Mouse (Mus musculus) midbrain, embryonic 12.5 days (tissue): ENCODE data around the gene Acvr1. TPM values are rescaled to one million over a fixed set of nuclear protein-coding genes. Genes with fewer than 3 reads are reported as not detected.

Experiments used
- ATAC-seq: fragments of 200-750 bp; cut with Nextera tagmentation; 2 replicates; pipeline ENCODE4 v1.8.0; 2017; ENCODE audit warnings: low read depth, moderate TSS enrichment, moderate library complexity; ENCODE audit not compliant: low FRiP score
- H3K27ac ChIP-seq: fragments of 300-500 bp; sonication (generic); replicated peaks from 2 replicates; pipeline ENCODE4 v1.5.1; 2016; ENCODE audit warnings: mild to moderate bottlenecking
- H3K27me3 ChIP-seq: fragments of 300-500 bp; sonication (generic); 2 replicates; pipeline ENCODE4 v1.6.1; 2016; ENCODE audit warnings: mild to moderate bottlenecking
- H3K36me3 ChIP-seq: fragments of 300-500 bp; sonication (generic); 2 replicates; pipeline ENCODE4 v1.6.1; 2016
- H3K4me1 ChIP-seq: fragments of 300-500 bp; sonication (generic); 2 replicates; pipeline ENCODE4 v1.6.1; 2016
- H3K4me2 ChIP-seq: fragments of 300-500 bp; sonication (generic); replicated peaks from 2 replicates; pipeline ENCODE4 v1.6.1; 2016; ENCODE audit warnings: mild to moderate bottlenecking, moderate library complexity
- H3K4me3 ChIP-seq: fragments of 300-500 bp; sonication (generic); 2 replicates; pipeline ENCODE4 v1.5.1; 2016; ENCODE audit warnings: mild to moderate bottlenecking
- H3K9ac ChIP-seq: fragments of 300-500 bp; sonication (generic); replicated peaks from 2 replicates; pipeline ENCODE4 v1.6.1; 2016; ENCODE audit warnings: mild to moderate bottlenecking, moderate library complexity
- H3K9me3 ChIP-seq: fragments of 300-500 bp; sonication (generic); 2 replicates; pipeline ENCODE4 v1.6.1; 2016; ENCODE audit warnings: mild to moderate bottlenecking
- WGBS: fragments of 180-500 bp; shearing (Covaris S2); methylation state at CpG from one replicate; pipeline ENCODE4 v1.1.7; 2016; 5-methylcytosine and 5-hydroxymethylcytosine counted together
- polyA plus RNA-seq: library from polyadenylated mRNA; unstranded; fragments of >200 nt; fragmentation: Nextera tagmentation; extraction: Ambion mirVana; gene quantifications from 2 replicates; pipeline ENCODE4 v1.2.1, GENCODE M21; 2016

Gene Acvr1
- 3.8 and 4.7 TPM in 2 replicates for polyA plus RNA-seq

DNA sequence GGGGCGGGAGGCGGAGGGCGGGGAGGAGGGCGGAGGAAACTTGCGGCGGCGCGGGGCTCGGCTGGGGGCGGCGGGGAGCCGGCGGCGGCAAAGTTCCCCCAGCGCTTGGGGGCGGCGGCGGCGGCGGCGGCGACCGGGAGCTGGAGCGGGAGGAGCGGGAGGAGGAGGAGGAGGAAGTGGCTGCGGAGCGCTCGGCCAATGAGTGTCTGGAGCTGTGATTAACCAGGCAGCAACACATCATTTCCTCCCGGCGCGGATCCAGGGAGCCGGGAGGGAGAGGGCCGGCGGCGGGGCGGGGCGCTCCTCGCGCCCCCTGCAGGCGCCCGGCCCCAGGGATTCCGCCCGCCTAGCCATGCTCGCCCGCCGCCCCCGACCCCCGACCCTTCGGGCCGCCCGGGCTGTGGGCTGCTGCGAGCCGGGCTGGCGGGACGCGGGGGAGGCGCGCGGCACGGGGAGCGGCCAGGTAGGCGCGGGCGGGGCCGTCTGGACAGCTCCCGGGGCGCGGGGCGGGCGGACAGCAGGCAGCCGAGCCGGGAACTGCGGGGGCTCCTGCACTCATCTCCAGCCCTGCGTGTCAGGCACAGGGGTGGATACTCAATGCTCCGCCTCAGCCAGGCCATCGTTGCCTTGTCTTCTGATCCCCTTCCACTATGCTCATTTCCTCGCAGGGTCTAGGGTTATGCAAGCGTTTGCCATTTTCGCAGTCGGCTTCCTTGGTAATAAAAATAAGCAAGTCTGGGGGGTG, at the start of gene Acvr1, which contains the start of gene Upp2:
Gene Acvr1 (minus strand): TSS at position 92 of the 745 bp plus-strand sequence.
Gene Upp2 (plus strand): TSS at position 233 of the 745 bp plus-strand sequence.
- peak within 1 kb of the TSS; percentile 90 for H3K4me3 ChIP-seq
- H3K9ac ChIP-seq, result peak within 1 kb of the TSS; percentile 93
- no peaks in the 10 kb centered on the region for H3K27me3 ChIP-seq
- ATAC-seq, result peak; percentile 96
- peak within 1 kb of the TSS; percentile 69 for H3K4me2 ChIP-seq
- WGBS, result 1% methylated on average over 20 of the region's 80 CpGs
- H3K27ac ChIP-seq, result peak within 1 kb of the TSS; percentile 97
- H3K9me3 ChIP-seq, result no peaks in the 10 kb centered on the region
- H3K36me3 ChIP-seq, result no peaks in the 10 kb centered on the region
- peaks cover 39% of the 10 kb centered on the region for H3K4me1 ChIP-seq

DNA sequence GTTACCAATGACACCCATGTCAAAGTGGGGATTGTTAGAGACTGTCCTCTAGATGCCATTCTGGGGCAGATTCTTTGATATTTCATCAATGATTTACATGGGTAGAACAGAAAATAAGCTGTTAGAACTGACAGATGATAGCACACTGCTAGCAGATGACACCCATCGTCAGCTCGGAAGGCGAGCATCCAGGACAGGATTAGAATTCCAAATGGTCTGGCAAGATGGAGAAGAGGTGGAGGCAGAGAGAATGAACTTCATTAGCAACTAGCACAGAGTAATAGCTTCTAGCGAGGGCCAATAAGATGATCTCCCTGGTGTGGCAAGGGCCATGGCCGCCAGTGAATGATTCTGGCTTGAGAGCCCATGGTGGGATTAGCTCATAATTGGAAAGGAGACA, 48.8 kb upstream of the Acvr1 start:
- WGBS, result 93% methylated on average over 5 of the region's 5 CpGs
- H3K9me3 ChIP-seq, result no peaks in the 10 kb centered on the region
- H3K9ac ChIP-seq, result no peak overlapping the region
- H3K36me3 ChIP-seq, result no peaks in the 10 kb centered on the region
- no peak overlapping the region for H3K4me3 ChIP-seq
- no peaks in the 10 kb centered on the region for H3K4me1 ChIP-seq
- no peak for ATAC-seq
- H3K27me3 ChIP-seq, result no peaks in the 10 kb centered on the region
- no peak overlapping the region for H3K4me2 ChIP-seq
- no peak overlapping the region for H3K27ac ChIP-seq

DNA sequence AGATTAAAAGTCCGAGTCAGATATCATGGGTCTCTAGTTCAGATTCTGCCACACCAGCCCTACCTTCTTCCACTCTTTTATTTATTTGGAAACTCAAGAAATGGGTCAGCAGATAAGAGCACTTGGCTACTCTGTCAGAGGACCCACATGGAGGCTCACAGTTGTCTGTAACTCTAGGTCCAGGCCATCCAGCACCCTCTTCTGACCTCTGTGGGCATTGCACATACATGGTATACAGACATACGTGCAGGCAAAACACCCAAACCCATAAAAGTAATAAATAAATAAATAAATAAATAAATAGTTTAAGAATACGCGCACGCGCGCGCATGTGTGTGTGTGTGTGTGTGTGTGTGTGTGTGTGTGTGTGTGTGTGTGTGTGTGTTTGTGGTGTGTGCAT, 47.9 kb upstream of the Acvr1 start:
- H3K9me3 ChIP-seq, result no peaks in the 10 kb centered on the region
- WGBS, result 93% methylated on average over 8 of the region's 8 CpGs
- H3K36me3 ChIP-seq, result no peaks in the 10 kb centered on the region
- no peaks in the 10 kb centered on the region for H3K4me1 ChIP-seq
- no peak for ATAC-seq
- no peaks in the 10 kb centered on the region for H3K27me3 ChIP-seq
- no peak overlapping the region for H3K27ac ChIP-seq
- H3K9ac ChIP-seq, result no peak overlapping the region
- no peak overlapping the region for H3K4me3 ChIP-seq
- no peak overlapping the region for H3K4me2 ChIP-seq

DNA sequence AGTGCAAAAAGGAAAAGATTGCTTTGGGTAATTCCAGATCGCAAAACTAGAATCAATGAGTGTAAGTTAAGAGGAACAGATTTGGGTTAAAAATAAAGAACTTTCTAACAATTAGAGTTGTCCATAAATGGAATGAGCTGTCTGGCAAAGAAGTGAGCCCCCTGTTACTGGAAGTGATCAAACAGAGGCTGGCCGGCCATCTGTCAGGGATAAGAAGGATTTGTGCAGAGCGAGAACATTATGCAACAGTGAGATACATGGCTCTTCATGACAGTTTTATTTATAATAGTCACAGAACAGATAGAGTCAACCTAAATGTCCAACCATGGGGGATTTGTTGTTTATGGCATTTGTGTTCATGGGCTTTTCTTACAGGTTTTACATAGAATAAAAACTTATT, 46.8 kb upstream of the Acvr1 start:
- H3K4me3 ChIP-seq, result no peak overlapping the region
- H3K9me3 ChIP-seq, result no peaks in the 10 kb centered on the region
- H3K4me2 ChIP-seq, result no peak overlapping the region
- no peak overlapping the region for H3K9ac ChIP-seq
- WGBS, result 91% methylated on average over 3 of the region's 3 CpGs
- H3K27ac ChIP-seq, result no peak overlapping the region
- H3K27me3 ChIP-seq, result no peaks in the 10 kb centered on the region
- H3K4me1 ChIP-seq, result no peaks in the 10 kb centered on the region
- ATAC-seq, result no peak
- no peaks in the 10 kb centered on the region for H3K36me3 ChIP-seq

DNA sequence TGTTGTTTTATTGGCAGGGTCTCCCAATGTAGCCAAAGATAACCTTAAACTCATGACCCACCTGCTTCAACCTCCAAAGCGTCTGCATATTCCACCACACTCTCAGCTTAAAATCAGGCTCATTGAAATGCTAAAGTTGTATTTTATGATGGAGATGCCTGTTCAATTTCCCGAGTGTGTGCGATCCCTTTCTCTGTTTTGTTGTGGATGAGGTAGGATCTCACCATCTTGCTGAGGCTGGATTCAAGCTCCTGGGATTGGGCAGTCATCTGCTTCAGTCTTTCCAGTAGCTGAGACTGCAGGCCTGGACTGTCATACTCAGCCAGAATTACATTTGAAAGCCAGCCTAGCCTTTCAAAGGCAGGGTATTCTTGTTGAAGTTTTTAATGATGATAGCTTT, 37.8 kb upstream of the Acvr1 start:
- no peak overlapping the region for H3K4me3 ChIP-seq
- 94% methylated on average over 3 of the region's 3 CpGs for WGBS
- no peaks in the 10 kb centered on the region for H3K9me3 ChIP-seq
- H3K27me3 ChIP-seq, result no peaks in the 10 kb centered on the region
- H3K36me3 ChIP-seq, result no peaks in the 10 kb centered on the region
- no peak for ATAC-seq
- no peak overlapping the region for H3K27ac ChIP-seq
- H3K4me2 ChIP-seq, result no peak overlapping the region
- H3K4me1 ChIP-seq, result no peaks in the 10 kb centered on the region
- H3K9ac ChIP-seq, result no peak overlapping the region

DNA sequence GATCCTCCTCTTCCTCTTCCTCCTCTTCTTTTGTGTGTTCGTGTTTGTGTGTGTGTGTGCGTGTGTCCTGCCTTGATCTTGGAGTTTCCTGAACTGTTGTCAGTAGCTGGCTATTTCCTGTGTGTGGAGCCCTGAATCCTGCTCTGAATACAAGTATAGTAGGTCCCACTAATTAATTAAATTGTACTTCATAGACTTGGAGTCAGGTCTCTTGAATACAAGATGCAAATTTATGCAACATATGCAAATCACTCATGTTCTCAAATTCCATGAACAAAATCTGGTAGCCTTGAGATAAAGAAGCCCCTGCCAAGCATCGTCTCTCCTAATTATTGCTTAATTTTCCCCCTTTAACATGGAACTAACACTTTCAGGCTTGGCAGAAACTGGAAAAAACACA, 36.4 kb upstream of the Acvr1 start:
- no peaks in the 10 kb centered on the region for H3K36me3 ChIP-seq
- H3K9ac ChIP-seq, result no peak overlapping the region
- no peak overlapping the region for H3K4me2 ChIP-seq
- no peaks in the 10 kb centered on the region for H3K27me3 ChIP-seq
- H3K9me3 ChIP-seq, result no peaks in the 10 kb centered on the region
- 94% methylated on average over 3 of the region's 3 CpGs for WGBS
- no peaks in the 10 kb centered on the region for H3K4me1 ChIP-seq
- no peak overlapping the region for H3K4me3 ChIP-seq
- H3K27ac ChIP-seq, result no peak overlapping the region
- no peak for ATAC-seq

DNA sequence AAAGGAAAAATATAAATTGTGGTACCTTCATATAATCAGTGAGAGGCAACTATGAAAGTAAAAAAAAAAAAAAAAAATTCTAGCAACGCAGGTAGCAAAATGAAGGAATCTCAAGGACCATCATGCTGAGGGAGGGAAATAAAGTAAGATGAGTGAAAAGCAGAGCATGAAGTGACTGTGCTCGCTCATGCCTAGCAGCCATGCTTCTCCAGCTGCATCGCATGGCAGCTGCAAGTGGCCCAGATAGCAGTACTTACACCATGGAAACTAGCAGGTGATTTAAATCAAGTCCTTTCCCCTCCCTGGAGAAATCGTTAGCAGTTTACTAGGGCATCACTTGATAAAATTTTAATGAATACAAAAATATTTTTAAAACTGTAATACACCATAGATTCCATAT, 34.4 kb upstream of the Acvr1 start:
- Histone ChIP-seq H3K36me3 (no peaks in the 10 kb centered on the region), H3K27me3 (no peaks in the 10 kb centered on the region), H3K27ac (no peak overlapping the region), H3K4me3 (no peak overlapping the region), H3K9ac (no peak overlapping the region), H3K9me3 (no peaks in the 10 kb centered on the region), H3K4me2 (no peak overlapping the region), H3K4me1 (no peaks in the 10 kb centered on the region)
- WGBS, result 80% methylated on average over 4 of the region's 4 CpGs
- no peak for ATAC-seq

DNA sequence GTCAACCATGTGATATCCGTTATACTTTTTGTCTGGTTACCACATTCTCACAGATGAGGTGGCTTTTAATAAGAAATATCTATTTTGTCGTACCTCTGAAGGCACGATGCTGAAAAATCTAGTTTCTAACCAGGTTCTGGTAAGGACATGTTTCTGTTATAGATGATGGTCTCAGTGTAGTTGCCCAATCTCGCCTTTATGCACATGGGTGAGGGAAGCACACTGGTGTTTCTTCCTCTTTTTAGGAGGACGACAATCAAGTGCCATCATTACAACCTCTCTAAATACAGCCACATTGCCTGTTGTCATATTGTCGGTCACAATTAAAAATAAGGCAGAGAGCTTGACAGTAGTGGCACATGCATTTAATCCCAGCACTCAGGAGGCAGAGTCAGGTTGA, 32.7 kb upstream of the Acvr1 start:
- 95% methylated on average over 6 of the region's 6 CpGs for WGBS

DNA sequence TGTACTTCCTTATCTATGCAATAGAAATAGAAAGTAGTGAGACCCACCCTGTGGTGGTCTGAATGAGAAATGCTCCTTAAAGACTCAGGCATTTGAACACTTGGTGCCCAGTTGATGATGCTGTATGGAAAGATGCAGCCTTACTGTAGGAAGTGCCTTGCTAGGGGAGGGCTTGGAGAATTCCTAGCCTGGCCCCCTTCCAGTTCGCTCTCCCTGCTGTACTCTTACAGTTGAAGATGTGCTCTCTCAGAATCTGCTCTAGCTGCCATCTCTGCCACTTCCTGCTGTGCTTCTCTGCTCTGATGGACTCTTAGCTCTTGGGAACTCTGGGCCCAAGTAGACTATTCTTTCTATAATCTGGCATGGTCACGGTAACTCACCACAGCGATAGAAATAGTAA, 30.6 kb upstream of the Acvr1 start:
- H3K9ac ChIP-seq, result no peak overlapping the region
- no peaks in the 10 kb centered on the region for H3K4me1 ChIP-seq
- 92% methylated on average over 3 of the region's 3 CpGs for WGBS
- H3K36me3 ChIP-seq, result no peaks in the 10 kb centered on the region
- H3K4me3 ChIP-seq, result no peak overlapping the region
- no peaks in the 10 kb centered on the region for H3K27me3 ChIP-seq
- no peak overlapping the region for H3K4me2 ChIP-seq
- no peaks in the 10 kb centered on the region for H3K9me3 ChIP-seq
- no peak for ATAC-seq
- H3K27ac ChIP-seq, result no peak overlapping the region

More for the DNA sequence above, 32.7 kb upstream of the Acvr1 start:
- no peaks in the 10 kb centered on the region for H3K9me3 ChIP-seq
- H3K36me3 ChIP-seq, result no peaks in the 10 kb centered on the region
- no peak overlapping the region for H3K9ac ChIP-seq
- H3K27ac ChIP-seq, result no peak overlapping the region
- H3K4me2 ChIP-seq, result no peak overlapping the region
- H3K4me1 ChIP-seq, result no peaks in the 10 kb centered on the region
- no peaks in the 10 kb centered on the region for H3K27me3 ChIP-seq
- H3K4me3 ChIP-seq, result no peak overlapping the region
- ATAC-seq, result no peak

DNA sequence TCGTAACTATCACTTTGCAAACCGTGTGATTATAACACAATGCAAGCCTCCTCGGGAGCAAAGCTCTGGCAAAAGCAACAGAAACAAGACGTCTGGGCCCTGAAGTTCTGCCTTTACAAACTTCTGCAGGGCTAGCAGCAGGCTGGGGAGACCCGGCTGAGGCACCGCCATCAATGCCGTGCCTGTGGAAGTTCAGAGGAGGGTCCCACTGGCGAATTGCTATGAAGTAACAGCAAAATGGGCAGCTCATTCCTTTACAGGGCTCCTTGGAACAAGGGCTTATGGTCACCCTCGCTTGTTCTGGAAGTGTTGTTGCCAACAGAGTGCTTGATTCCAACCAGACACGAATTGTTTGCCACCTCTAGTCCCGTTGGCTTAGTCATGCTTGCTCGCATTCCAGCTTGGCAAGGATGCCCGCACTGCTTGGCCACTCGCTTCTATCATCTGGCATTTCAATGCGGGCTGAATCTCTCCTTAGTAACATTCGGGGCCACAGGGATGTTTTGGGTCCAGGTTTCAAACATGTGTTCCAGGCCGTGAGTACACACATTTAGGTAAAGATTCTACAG, 29.9 kb upstream of the Acvr1 start:
- WGBS, result 76% methylated on average over 17 of the region's 17 CpGs
- Histone ChIP-seq H3K9ac (no peak overlapping the region), H3K4me3 (no peak overlapping the region), H3K9me3 (no peaks in the 10 kb centered on the region), H3K36me3 (no peaks in the 10 kb centered on the region), H3K27ac (no peak overlapping the region), H3K27me3 (no peaks in the 10 kb centered on the region), H3K4me1 (no peaks in the 10 kb centered on the region), H3K4me2 (no peak overlapping the region)
- ATAC-seq, result no peak

DNA sequence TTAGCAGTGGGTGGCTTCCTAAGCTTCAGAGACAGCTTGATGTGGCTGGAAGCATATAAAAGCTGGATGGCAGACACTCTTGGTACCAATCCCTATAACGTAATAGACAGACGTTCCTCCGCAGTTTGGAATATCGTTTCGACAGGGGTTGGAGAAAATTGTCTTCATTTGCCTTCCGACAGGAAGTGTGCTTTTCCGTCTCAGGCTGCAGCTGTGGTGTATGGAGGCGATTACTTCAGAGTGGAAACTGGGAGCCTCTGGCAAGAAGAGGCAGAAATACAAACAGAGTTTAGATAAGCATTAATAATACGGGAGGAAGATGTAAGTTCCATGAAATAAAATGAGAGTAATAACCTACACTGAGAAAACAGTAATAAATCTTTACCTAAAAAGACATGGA, 28.4 kb upstream of the Acvr1 start:
- H3K27me3 ChIP-seq, result no peaks in the 10 kb centered on the region
- no peaks in the 10 kb centered on the region for H3K36me3 ChIP-seq
- WGBS, result 82% methylated on average over 9 of the region's 9 CpGs
- no peaks in the 10 kb centered on the region for H3K9me3 ChIP-seq
- H3K4me3 ChIP-seq, result no peak overlapping the region
- H3K27ac ChIP-seq, result no peak overlapping the region
- H3K9ac ChIP-seq, result no peak overlapping the region
- no peak overlapping the region for H3K4me2 ChIP-seq
- no peak for ATAC-seq
- H3K4me1 ChIP-seq, result no peaks in the 10 kb centered on the region

DNA sequence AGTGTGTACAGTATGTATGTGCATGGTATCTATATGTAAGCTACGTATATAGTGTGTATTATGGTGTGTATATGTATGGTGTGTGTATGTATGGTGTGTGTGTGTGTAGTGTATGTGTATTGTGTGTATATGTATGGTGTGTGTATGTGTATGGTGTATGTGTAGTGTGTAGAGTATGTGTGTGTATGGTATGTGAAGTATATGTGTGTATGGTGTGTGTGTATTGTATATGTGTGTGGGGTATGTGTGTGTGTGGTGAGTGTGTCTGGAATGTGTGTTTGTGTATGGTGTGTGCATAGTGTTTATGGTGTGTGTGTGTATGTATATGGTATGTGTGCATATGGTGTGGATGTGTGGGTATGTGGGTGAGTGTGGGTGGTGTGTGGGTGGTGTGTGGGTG, 23.1 kb upstream of the Acvr1 start:
- ATAC-seq, result peak; percentile 19; the same call in 1 of the 2 replicates
- Histone ChIP-seq H3K4me3 (no peak overlapping the region), H3K4me2 (no peak overlapping the region), H3K27me3 (no peaks in the 10 kb centered on the region), H3K9me3 (no peaks in the 10 kb centered on the region), H3K4me1 (no peaks in the 10 kb centered on the region), H3K27ac (no peak overlapping the region), H3K9ac (no peak overlapping the region), H3K36me3 (no peaks in the 10 kb centered on the region)
- 96% methylated on average over 1 of the region's 1 CpGs for WGBS
